ENCODE assay signal across 26 mouse cellular contexts in the genomic region with DNA sequence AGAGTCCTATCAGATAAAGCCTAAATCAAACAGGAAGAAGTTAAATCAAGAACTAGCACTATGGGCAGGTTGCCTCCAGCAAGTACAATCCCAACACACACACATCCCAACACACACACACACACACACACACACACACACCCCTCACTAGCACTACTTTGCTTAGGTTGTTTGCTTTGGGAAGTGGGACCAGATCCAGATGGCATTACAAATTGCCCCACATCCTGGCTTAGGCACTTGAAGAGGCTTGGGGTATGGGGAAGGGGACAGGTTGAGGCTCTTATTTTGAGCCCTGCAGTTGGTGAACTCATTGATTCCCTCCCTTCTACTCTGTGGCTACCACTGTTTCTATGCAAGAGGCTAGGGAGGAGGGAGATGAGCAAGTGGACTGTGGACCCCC. TPM values are rescaled to one million over a fixed set of nuclear protein-coding genes. Genes with fewer than 3 reads are reported as not detected.
"Had no signal": no experiment of that assay in that cellular context is flagged by ENCODE, and none has a peak within 500 bp of the region (broad histone marks: within the 10 kb centered on the region; RNA-seq: fewer than 3 reads in every experiment).

No protein-coding gene starts in this region.

- H3K4me2 ChIP-seq: heart, embryonic 11.5 days; heart, embryonic 13.5 days; heart, embryonic 15.5 days; hindbrain, embryonic 14.5 days; kidney, embryonic 15.5 days; limb, embryonic 13.5 days; limb, embryonic 15.5 days had no signal

- ATAC-seq: forebrain, postnatal 0 days; hindbrain, embryonic 16.5 days; intestine, embryonic 16.5 days had no signal

- H3K36me3 ChIP-seq: heart, embryonic 13.5 days; heart, embryonic 15.5 days; kidney, embryonic 15.5 days; limb, embryonic 13.5 days; limb, embryonic 15.5 days had no signal

- H3K9me3 ChIP-seq: heart, embryonic 13.5 days; heart, embryonic 15.5 days; kidney, embryonic 15.5 days; limb, embryonic 13.5 days; limb, embryonic 15.5 days had no signal

- H3K4me3 ChIP-seq: heart, adult 2 months; heart, embryonic 13.5 days; heart, embryonic 15.5 days; kidney, embryonic 15.5 days; limb, embryonic 13.5 days; limb, embryonic 15.5 days had no signal

- H3K9ac ChIP-seq: forebrain, postnatal 0 days; heart, embryonic 13.5 days; heart, embryonic 15.5 days; hindbrain, embryonic 14.5 days; kidney, embryonic 15.5 days; limb, embryonic 13.5 days; limb, embryonic 15.5 days had no signal

- H3K27ac ChIP-seq: heart, adult 2 months; heart, embryonic 13.5 days; heart, embryonic 15.5 days; hindbrain, embryonic 14.5 days; kidney, embryonic 15.5 days; kidney, postnatal 0 days; limb, embryonic 13.5 days; limb, embryonic 15.5 days had no signal

- DNase-seq: forebrain, postnatal 0 days; gastrocnemius, postnatal 14 days; gastrocnemius, postnatal 36 days; heart, adult 11 months; heart, adult 2 months; heart, postnatal 14 days; heart, postnatal 36 days; kidney, adult 11 months; kidney, adult 2 months; kidney, adult 9 months; kidney, postnatal 14 days; kidney, postnatal 36 days; layer of hippocampus, adult 9-11 months; layer of hippocampus, postnatal 36 days; left cerebral cortex, postnatal 4 days had no signal

RNA-seq across cellular contexts. Expression of gene Nrn1, which starts 12.6 kb away (rescaled TPM):
- total RNA-seq: hematopoietic stem cell, adult 5-6 weeks had no signal
